Mouse (Mus musculus): ENCODE measurements around the gene Irf3. TPM values are rescaled to one million over a fixed set of nuclear protein-coding genes. Genes with fewer than 3 reads are reported as not detected.

Gene Irf3
- polyA plus RNA-seq, 1 experiment from 2014 or later = 61.9 TPM

GRCm38 (mm10) chr7:44959874-44960511, 37.5 kb upstream of the Irf3 start:
- Histone ChIP-seq H3K4me3 (no peak overlapping the region), H3K36me3 (replicated peaks) (peaks cover 18% of the 10 kb centered on the region; the same call in 1 of the 2 replicates), H3K4me1 (no peaks in the 10 kb centered on the region), H3K27me3 (replicated peaks) (no peaks in the 10 kb centered on the region), H3K9ac (no peak overlapping the region), H3K27ac (no peak overlapping the region), H3K4me2 (no peak overlapping the region), H3K9me3 (no peaks in the 10 kb centered on the region)
- WGBS = 92% methylated on average over 10 of the region's 10 CpGs
- ATAC-seq (replicated peaks) = no peak

GRCm38 (mm10) chr7:44960512-44960910, 36.9 kb upstream of the Irf3 start:
- no peak overlapping the region for H3K27ac ChIP-seq
- H3K9ac ChIP-seq = no peak overlapping the region
- H3K27me3 ChIP-seq (replicated peaks) = no peaks in the 10 kb centered on the region
- H3K4me1 ChIP-seq = no peaks in the 10 kb centered on the region
- ATAC-seq (replicated peaks) = no peak
- no peak overlapping the region for H3K4me2 ChIP-seq
- no peaks in the 10 kb centered on the region for H3K9me3 ChIP-seq
- H3K4me3 ChIP-seq = no peak overlapping the region
- 94% methylated on average over 13 of the region's 13 CpGs for WGBS
- peaks cover 23% of the 10 kb centered on the region for H3K36me3 ChIP-seq (replicated peaks)

DNA sequence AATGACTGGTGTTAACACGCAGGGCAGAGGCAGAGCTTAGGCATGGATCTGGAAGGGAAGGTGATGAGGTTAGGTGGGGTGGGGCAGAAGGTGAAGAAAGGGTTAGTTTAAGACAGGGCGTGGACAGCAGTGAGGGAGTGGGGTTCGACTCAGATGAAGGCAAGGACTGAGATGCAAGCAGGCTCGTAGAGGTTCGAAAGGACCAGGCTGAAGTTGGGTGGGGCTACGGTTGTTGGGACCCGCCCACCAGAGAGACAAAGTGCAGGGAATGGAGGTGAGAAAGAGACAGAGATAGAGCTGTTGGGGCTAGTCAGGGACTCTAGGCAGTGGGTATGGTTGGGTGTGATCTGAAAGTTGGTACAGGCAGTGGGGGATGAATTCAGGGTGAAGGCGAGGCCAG, 35.1 kb upstream of the Irf3 start:
- no peak overlapping the region for H3K4me3 ChIP-seq
- H3K27me3 ChIP-seq (replicated peaks) = no peaks in the 10 kb centered on the region
- no peak for ATAC-seq (replicated peaks)
- no peaks in the 10 kb centered on the region for H3K4me1 ChIP-seq
- H3K27ac ChIP-seq = no peak overlapping the region
- 85% methylated on average over 8 of the region's 8 CpGs for WGBS
- H3K36me3 ChIP-seq (replicated peaks) = peaks cover 28% of the 10 kb centered on the region
- no peak overlapping the region for H3K4me2 ChIP-seq
- H3K9me3 ChIP-seq = no peaks in the 10 kb centered on the region
- no peak overlapping the region for H3K9ac ChIP-seq

DNA sequence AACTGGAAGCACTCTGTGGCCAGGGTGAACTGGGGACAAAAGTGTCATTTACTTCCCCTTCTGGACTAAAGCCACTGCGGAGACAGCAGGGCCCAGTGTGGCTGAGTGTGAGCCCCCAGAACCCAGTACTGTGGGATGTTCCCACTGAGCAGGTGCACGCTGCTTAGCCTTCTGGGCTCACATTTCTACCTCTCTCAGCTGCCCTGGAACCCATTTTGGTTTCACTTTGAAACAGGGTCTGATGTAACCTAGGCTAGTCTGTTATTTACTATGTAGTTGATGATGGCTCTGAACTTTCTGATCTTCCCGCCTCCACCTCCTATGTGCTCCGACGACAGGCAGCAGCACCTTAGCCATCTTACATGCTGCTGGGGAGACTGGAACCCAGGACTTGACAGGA, 34.6 kb upstream of the Irf3 start:
- no peaks in the 10 kb centered on the region for H3K9me3 ChIP-seq
- no peak overlapping the region for H3K27ac ChIP-seq
- ATAC-seq (replicated peaks) = no peak
- peaks cover 28% of the 10 kb centered on the region for H3K36me3 ChIP-seq (replicated peaks)
- WGBS = 91% methylated on average over 5 of the region's 5 CpGs
- H3K4me1 ChIP-seq = no peaks in the 10 kb centered on the region
- no peak overlapping the region for H3K4me2 ChIP-seq
- no peak overlapping the region for H3K9ac ChIP-seq
- H3K4me3 ChIP-seq = no peak overlapping the region
- no peaks in the 10 kb centered on the region for H3K27me3 ChIP-seq (replicated peaks)

GRCm38 (mm10) chr7:44964990-44965389, 32.5 kb upstream of the Irf3 start:
- no peak for ATAC-seq (replicated peaks)
- Histone ChIP-seq H3K27ac (no peak overlapping the region), H3K27me3 (replicated peaks) (no peaks in the 10 kb centered on the region), H3K9me3 (no peaks in the 10 kb centered on the region), H3K36me3 (replicated peaks) (peaks cover 26% of the 10 kb centered on the region), H3K9ac (no peak overlapping the region), H3K4me3 (no peak overlapping the region), H3K4me1 (no peaks in the 10 kb centered on the region), H3K4me2 (no peak overlapping the region)
- 94% methylated on average over 13 of the region's 13 CpGs for WGBS

DNA sequence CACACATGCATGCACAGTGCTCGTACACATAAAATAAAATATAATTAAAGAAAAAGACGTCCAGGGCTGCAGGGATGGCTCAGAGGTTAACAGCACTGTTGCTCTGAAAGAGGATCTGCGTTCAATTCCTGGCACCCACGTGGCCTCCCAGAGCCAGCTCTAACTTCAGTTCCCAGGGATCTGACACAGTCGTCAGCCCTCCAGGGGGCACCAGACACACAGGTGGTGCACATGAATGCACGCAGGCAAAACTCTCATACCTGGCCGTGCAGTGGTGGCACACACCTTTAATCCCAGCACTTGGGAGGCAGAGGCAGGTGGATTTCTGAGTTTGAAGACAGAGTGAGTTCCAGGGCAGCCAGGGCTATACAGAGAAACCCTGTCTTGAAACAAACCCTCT, 31.5 kb upstream of the Irf3 start:
- Histone ChIP-seq H3K4me1 (peaks cover 2% of the 10 kb centered on the region), H3K27me3 (replicated peaks) (no peaks in the 10 kb centered on the region), H3K4me3 (no peak overlapping the region), H3K9ac (no peak overlapping the region), H3K36me3 (replicated peaks) (peaks cover 20% of the 10 kb centered on the region), H3K27ac (no peak overlapping the region), H3K4me2 (no peak overlapping the region), H3K9me3 (no peaks in the 10 kb centered on the region)
- no peak for ATAC-seq (replicated peaks)
- 78% methylated on average over 7 of the region's 7 CpGs for WGBS

DNA sequence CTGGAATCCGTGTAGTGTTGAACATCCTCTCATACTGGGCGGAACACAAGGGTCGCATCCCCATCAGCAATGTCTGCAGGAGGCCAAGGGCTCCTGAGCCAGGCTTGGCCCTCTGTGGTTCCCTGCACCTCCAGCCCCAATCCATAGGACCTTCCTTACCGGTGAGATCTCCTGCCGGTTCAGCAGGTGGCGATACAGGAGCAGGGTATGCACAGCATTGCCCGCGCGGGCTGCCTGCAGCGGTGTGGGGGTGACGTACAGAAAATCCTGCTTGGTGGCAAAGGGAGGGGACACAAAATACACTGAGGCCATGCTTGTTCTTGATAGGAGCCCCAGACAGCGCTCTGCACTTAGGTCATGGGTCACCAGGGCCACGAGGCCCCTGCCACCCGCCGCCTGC, 30.8 kb upstream of the Irf3 start:
- H3K36me3 ChIP-seq (replicated peaks) = peaks cover 19% of the 10 kb centered on the region
- 83% methylated on average over 15 of the region's 15 CpGs for WGBS
- H3K4me1 ChIP-seq = peaks cover 9% of the 10 kb centered on the region
- no peaks in the 10 kb centered on the region for H3K9me3 ChIP-seq
- no peak overlapping the region for H3K4me3 ChIP-seq
- H3K9ac ChIP-seq = no peak overlapping the region
- ATAC-seq (replicated peaks) = no peak
- H3K4me2 ChIP-seq = no peak overlapping the region
- no peak overlapping the region for H3K27ac ChIP-seq
- H3K27me3 ChIP-seq (replicated peaks) = no peaks in the 10 kb centered on the region

- H3K27me3 ChIP-seq (replicated peaks) = no peaks in the 10 kb centered on the region
- peak overlapping the region; percentile 59 for H3K4me2 ChIP-seq
- under 1% methylated on average over 36 of the region's 36 CpGs for WGBS
- H3K4me1 ChIP-seq = peaks cover 38% of the 10 kb centered on the region
- H3K4me3 ChIP-seq = peak overlapping the region; percentile 47
- peak overlapping the region; percentile 45 for H3K9ac ChIP-seq
- peak; percentile 95 for ATAC-seq (replicated peaks)
- no peaks in the 10 kb centered on the region for H3K9me3 ChIP-seq
- peaks cover 8% of the 10 kb centered on the region for H3K36me3 ChIP-seq (replicated peaks)
- H3K27ac ChIP-seq = peak overlapping the region; percentile 82
Observed at GRCm38 (mm10) chr7:44970231-44970691, 27.2 kb upstream of the Irf3 start.

DNA sequence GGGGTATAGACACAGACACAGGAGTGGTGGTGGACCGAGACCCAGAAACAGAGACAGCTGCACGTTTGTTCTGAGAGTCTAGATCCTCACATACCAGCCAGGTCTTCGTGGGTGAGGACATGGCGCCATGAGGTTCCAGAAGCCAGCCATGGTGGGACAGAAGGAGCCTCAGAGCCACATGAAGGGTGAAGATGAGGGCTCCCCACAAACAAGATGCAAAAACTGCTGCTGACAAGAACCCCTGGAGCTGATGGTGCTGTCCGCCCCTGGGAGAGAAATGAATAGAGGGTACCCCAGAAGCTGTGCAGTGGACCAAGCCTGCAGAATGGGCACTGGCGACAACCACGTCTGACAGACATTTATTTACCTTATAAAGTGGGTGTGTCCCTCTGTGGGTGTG, 26.3 kb upstream of the Irf3 start:
- peaks cover 41% of the 10 kb centered on the region for H3K4me1 ChIP-seq
- H3K9ac ChIP-seq = peak overlapping the region; percentile 45
- H3K9me3 ChIP-seq = no peaks in the 10 kb centered on the region
- H3K27me3 ChIP-seq (replicated peaks) = no peaks in the 10 kb centered on the region
- peaks cover 4% of the 10 kb centered on the region; the same call in 1 of the 2 replicates for H3K36me3 ChIP-seq (replicated peaks)
- peak overlapping the region; percentile 47 for H3K4me3 ChIP-seq
- WGBS = 70% methylated on average over 7 of the region's 7 CpGs
- no peak for ATAC-seq (replicated peaks)
- peak overlapping the region; percentile 82 for H3K27ac ChIP-seq
- peak overlapping the region; percentile 59 for H3K4me2 ChIP-seq

DNA sequence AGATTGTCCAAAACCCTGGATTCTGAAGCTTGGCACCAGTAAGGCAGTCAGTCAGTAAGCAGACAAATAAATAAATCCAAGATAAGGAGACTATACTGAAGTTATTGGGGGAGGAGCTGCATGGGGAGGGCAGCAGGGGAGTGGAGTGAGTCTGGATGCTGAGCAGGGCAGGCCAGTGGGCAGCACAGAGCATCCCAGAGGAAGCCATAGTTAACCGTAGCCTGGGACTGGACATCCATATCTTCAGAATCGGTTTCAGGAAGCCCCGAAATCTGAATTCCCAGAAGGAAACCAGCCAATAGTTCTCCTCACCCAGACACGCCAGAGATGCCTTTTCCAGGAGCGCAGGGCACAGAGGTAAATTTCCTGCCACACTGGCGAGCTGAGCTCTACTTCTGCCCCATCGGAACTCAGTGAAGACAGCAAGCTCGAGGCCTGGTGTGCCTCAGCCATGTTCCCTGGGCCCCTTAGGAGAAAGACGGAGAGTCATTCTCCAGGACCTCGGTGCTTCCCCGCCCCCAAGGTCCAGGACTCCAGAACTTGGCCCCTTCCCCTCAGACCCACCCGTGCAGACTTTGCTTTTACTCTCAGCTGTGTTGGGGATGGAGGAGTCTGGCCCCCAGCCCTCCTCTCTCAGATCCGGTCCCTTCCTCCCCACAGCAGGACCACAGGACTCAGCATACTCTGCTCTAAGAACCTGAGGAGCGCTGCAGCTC, 23.9 kb upstream of the Irf3 start:
- H3K4me1 ChIP-seq = peaks cover 41% of the 10 kb centered on the region
- H3K9me3 ChIP-seq = no peaks in the 10 kb centered on the region
- no peaks in the 10 kb centered on the region for H3K27me3 ChIP-seq (replicated peaks)
- ATAC-seq (replicated peaks) = no peak
- WGBS = 26% methylated on average over 14 of the region's 14 CpGs
- H3K4me2 ChIP-seq = peak overlapping the region; percentile 84
- peak overlapping the region; percentile 71 for H3K9ac ChIP-seq
- H3K36me3 ChIP-seq (replicated peaks) = peaks cover 24% of the 10 kb centered on the region
- H3K27ac ChIP-seq = peak overlapping the region; percentile 89
- peak overlapping the region; percentile 47 for H3K4me3 ChIP-seq

DNA sequence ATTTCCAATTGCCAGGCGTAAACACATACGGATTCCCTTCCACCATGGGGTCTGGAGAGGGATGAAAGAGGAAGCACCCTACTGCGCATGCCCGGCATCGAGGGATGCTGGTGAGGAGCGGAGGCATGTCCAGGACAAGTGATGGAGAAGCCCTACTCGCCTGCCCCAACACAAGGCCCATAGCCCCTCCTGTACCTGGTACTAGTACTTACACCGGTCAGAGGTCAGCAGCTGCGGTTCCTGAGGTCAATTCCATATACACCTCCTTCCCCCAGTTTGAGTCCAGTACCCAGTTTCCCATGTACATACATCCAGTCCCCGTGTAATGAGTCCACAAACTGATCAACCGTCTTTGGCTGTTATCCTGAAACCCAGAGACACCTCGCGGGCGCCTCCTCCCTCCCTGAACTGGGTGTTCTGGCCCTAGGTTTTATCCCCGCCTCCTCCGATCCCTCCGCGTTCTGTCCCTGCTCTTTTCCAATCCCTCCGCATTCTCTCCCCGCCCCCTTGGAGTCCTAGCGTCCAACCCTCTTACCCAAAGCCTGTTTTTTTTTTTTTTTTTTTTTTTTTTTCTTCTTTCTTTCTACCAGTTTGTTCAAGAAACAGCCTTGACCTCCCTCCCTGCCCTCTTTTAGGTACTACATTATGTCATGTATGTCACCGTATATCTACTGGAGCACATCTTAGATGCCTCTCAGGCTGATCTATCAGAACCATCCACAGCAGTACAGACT, 22.9 kb upstream of the Irf3 start, which contains the start of gene Cpt1c:
TSS of gene Cpt1c (minus strand) at position 469 of the 734 bp plus-strand sequence.
- H3K4me3 ChIP-seq = peak within 1 kb of the TSS; percentile 47
- 1% methylated on average over 22 of the region's 22 CpGs for WGBS
- H3K9ac ChIP-seq = peak within 1 kb of the TSS; percentile 71
- H3K36me3 ChIP-seq (replicated peaks) = peaks cover 34% of the 10 kb centered on the region
- peaks cover 41% of the 10 kb centered on the region for H3K4me1 ChIP-seq
- no peaks in the 10 kb centered on the region for H3K9me3 ChIP-seq
- H3K4me2 ChIP-seq = peak within 1 kb of the TSS; percentile 84
- peak; percentile 48 for ATAC-seq (replicated peaks)
- H3K27ac ChIP-seq = peak within 1 kb of the TSS; percentile 89
- H3K27me3 ChIP-seq (replicated peaks) = no peaks in the 10 kb centered on the region

DNA sequence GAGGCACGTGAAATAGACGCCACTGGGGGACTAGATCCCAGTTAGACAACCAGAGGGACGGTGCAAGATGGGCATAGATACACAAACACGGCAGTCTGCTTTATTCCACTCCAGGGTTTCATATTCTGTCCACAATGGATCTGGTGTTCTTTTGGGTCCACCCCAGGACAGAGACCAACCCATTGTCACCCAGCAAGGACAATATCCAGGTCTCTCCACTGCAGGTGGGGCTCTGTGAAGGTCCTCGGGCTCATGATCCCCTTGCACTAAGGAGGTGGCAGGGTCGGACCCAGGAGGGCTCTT, 22.4 kb upstream of the Irf3 start:
- peak overlapping the region; percentile 47; the same call in 1 of the 2 replicates for H3K4me3 ChIP-seq
- H3K9me3 ChIP-seq = no peaks in the 10 kb centered on the region
- WGBS = 21% methylated on average over 6 of the region's 6 CpGs
- H3K27ac ChIP-seq = peak overlapping the region; percentile 89
- peaks cover 41% of the 10 kb centered on the region for H3K4me1 ChIP-seq
- ATAC-seq (replicated peaks) = no peak
- no peaks in the 10 kb centered on the region for H3K27me3 ChIP-seq (replicated peaks)
- H3K9ac ChIP-seq = 0 out of 2 replicates have a peak overlapping the region, but pooled peaks have one; percentile 14
- peak overlapping the region; percentile 84 for H3K4me2 ChIP-seq
- H3K36me3 ChIP-seq (replicated peaks) = peaks cover 39% of the 10 kb centered on the region

All from midbrain, embryonic 15.5 days (tissue).